Mouse (Mus musculus) cerebellum, adult 2 months (tissue): ENCODE results near the gene Metap2. TPM values are rescaled to one million over a fixed set of nuclear protein-coding genes. Genes with fewer than 3 reads are reported as not detected.

Experiments
- DNase-seq, 2 experiments: peaks; one replicate each; pipeline ENCODE4 v3.0.0; 2021
- H3K27ac ChIP-seq: fragments of 200-500 bp; 2 replicates; pipeline ENCODE4 v1.5.1; 2012; ENCODE audit warnings: low read length, control low read depth, inconsistent platforms; ENCODE audit not compliant: insufficient read depth
- H3K27me3 ChIP-seq: fragments of 200-500 bp; 2 replicates; pipeline ENCODE4 v1.6.1; 2012; ENCODE audit warnings: inconsistent platforms, mild to moderate bottlenecking, low read length, moderate library complexity; ENCODE audit not compliant: control insufficient read depth, insufficient read depth
- H3K4me1 ChIP-seq: fragments of 200-500 bp; 2 replicates; pipeline ENCODE4 v1.6.1; 2011; ENCODE audit warnings: low read length; ENCODE audit not compliant: control insufficient read depth, insufficient read depth
- H3K4me3 ChIP-seq: fragments of 200-500 bp; replicated peaks from 2 replicates; pipeline ENCODE3; 2011; ENCODE audit warnings: mild to moderate bottlenecking, low read depth, low read length, control low read depth; ENCODE audit not compliant: insufficient read depth
- CTCF ChIP-seq: fragments of 200-500 bp; IDR thresholded peaks from 2 replicates; pipeline ENCODE4 v1.5.1; 2011; ENCODE audit warnings: low read depth, mild to moderate bottlenecking, control low read depth, low read length, moderate library complexity, borderline replicate concordance; ENCODE audit not compliant: insufficient read depth
- POLR2A ChIP-seq: fragments of 200-500 bp; IDR thresholded peaks from 2 replicates; pipeline ENCODE4 v1.6.1; 2011; ENCODE audit warnings: low read length, control low read depth, borderline replicate concordance; ENCODE audit not compliant: insufficient read depth
- WGBS: fragments of 180-500 bp; shearing (Covaris S2); methylation state at CpG from one replicate; pipeline ENCODE4 v1.1.7; 2018; 5-methylcytosine and 5-hydroxymethylcytosine counted together
- polyA plus RNA-seq: library from polyadenylated mRNA; depleted of rRNA; stranded (reverse); fragments of >200 nt; gene quantifications from 2 replicates; pipeline ENCODE4 v1.2.3, GENCODE M21; 2012

Gene Metap2
- polyA plus RNA-seq, 1 experiment: 131 TPM

GRCm38 (mm10) chr10:93909015-93909414 lies 12.1 kb upstream of the Metap2 start:
- DNase-seq: no peak
- no peak overlapping the region for H3K4me3 ChIP-seq
- no peaks in the 10 kb centered on the region for H3K4me1 ChIP-seq
- no peaks in the 10 kb centered on the region for H3K27me3 ChIP-seq
- 100% methylated on average over 1 of the region's 1 CpGs for WGBS
- H3K27ac ChIP-seq: no peak overlapping the region
- TF ChIP-seq CTCF (no peak), POLR2A (no peak)

DNA sequence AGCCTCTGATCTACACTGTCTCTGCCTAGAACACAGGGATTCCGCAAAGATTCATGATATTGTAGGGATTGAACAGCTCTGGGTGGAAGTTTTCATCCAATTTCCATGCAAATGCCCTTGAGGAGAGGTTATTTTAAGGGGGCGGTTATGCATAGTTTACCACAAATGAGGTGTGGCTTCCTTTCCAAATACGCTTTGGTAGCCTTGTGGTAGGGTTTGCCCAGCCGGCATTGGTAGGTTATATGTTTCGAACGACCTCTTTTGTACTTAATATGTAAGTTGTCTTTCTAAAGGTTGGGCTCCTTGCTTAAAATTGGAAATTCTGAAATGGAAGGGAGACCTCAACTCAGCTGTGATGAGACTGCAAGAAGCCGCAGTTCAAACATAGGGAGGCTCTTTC lies 11.6 kb upstream of the Metap2 start:
- H3K27me3 ChIP-seq: no peaks in the 10 kb centered on the region
- TF ChIP-seq POLR2A (no peak), CTCF (no peak)
- no peak overlapping the region for H3K4me3 ChIP-seq
- no peak overlapping the region for H3K27ac ChIP-seq
- 96% methylated on average over 7 of the region's 7 CpGs for WGBS
- DNase-seq: no peak
- H3K4me1 ChIP-seq: no peaks in the 10 kb centered on the region

GRCm38 (mm10) chr10:93907376-93907775 lies 10.5 kb upstream of the Metap2 start:
- Histone ChIP-seq H3K27me3 (no peaks in the 10 kb centered on the region), H3K4me3 (no peak overlapping the region), H3K27ac (no peak overlapping the region), H3K4me1 (no peaks in the 10 kb centered on the region)
- TF ChIP-seq POLR2A (no peak), CTCF (no peak)
- WGBS: 70% methylated on average over 10 of the region's 10 CpGs
- DNase-seq: no peak

GRCm38 (mm10) chr10:93899907-93900306 lies 3.0 kb upstream of the Metap2 start:
- H3K27ac ChIP-seq: no peak overlapping the region

DNA sequence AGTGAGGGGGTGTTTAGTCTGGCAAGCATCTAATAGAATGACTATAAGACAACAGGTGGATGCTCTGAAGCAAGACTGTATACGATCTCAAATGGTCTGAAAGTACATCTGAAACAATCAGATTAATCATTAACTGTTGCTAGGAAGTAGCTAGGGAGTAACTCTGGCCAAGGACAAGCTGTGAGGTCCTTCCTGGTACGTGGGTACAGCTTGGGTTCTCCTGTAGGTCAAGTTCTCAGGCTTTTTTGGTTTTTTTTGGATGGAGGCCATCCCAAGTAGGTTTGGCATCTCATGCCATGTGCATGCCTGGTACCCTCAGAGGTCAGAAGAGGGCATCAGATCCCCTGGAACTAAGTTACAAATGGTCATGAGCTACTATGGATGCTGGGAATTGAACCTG lies 2.4 kb upstream of the Metap2 start:
- WGBS: 39% methylated on average over 2 of the region's 2 CpGs
- no peak for TF ChIP-seq CTCF
- no peak for TF ChIP-seq POLR2A
- no peak overlapping the region for H3K27ac ChIP-seq
- DNase-seq: no peak
- H3K27me3 ChIP-seq: no peaks in the 10 kb centered on the region
- no peak overlapping the region for H3K4me3 ChIP-seq
- H3K4me1 ChIP-seq: no peaks in the 10 kb centered on the region

More at GRCm38 (mm10) chr10:93899907-93900306, 3.0 kb upstream of the Metap2 start:
- no peaks in the 10 kb centered on the region for H3K4me1 ChIP-seq
- TF ChIP-seq POLR2A: no peak
- no peak for TF ChIP-seq CTCF
- no peak for DNase-seq
- no peaks in the 10 kb centered on the region for H3K27me3 ChIP-seq
- no peak overlapping the region for H3K4me3 ChIP-seq
- 91% methylated on average over 11 of the region's 11 CpGs for WGBS

DNA sequence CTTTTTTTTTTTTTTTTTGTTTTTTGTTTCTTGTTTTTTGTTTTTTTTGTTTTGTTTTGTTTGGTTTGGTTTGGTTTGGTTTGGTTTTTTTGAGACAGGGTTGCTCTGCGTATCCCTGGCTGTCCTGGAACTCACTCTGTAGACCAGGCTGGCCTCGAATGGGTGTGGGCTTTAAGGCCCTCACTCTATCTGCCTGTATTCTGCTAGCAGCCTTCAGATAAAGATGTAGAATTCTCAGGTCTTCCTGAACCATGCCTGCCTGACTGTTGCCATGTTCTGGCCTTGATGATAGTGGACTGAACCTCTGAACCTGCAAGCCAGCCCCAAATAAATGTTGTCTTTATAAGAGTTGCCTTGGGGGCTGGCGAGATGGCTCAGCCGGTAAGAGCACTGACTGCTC lies 4.3 kb downstream of the Metap2 start:
- 90% methylated on average over 4 of the region's 4 CpGs for WGBS
- no peak for TF ChIP-seq POLR2A
- TF ChIP-seq CTCF: no peak
- Histone ChIP-seq H3K27me3 (no peaks in the 10 kb centered on the region), H3K4me1 (no peaks in the 10 kb centered on the region), H3K4me3 (no peak overlapping the region), H3K27ac (no peak overlapping the region)
- DNase-seq: no peak

DNA sequence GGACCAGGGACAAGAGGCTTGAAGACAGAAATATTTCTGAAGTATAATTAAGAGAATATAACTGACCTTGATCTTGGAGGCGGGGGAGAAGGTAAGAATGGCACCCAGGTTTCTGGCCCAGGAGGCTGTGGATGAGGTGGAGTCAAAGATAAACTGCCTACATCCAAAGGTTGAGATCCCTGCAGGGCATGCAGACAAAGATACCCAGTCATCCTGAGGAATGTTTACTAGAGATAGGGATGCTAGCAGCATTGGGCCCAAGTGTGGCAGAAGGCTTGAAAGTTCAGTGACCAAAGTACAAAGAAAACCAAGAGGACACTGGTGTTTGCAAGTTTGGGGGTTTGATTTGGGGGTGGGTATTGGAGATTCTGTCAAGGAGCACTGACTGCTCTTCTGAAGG lies 5.9 kb downstream of the Metap2 start:
- no peak overlapping the region for H3K27ac ChIP-seq
- H3K4me1 ChIP-seq: no peaks in the 10 kb centered on the region
- H3K4me3 ChIP-seq: no peak overlapping the region
- DNase-seq: no peak
- whole genome bisulfite sequencing: 100% methylated on average over 1 of the region's 1 CpGs
- no peaks in the 10 kb centered on the region for H3K27me3 ChIP-seq
- no peak for TF ChIP-seq POLR2A
- TF ChIP-seq CTCF: no peak

DNA sequence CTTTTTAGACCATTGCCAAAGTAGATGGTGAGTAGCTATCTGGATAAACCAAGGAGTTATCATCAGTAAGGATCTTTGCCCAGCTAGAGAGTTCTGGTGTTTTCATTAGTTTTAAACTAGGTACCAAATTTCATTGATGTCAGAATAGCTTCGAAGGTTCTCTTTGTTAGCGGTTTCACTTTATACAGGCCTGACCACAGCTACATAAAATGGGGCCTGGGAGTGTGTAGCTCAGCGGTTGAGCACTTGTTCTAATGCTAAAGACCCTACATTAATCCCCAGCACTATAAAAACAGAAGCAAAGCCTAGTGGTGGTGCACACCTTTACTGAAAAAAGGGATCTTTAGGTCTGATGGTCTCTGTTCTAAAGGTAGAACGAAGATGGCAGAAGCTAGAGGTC lies 6.3 kb downstream of the Metap2 start:
- no peak for DNase-seq
- Histone ChIP-seq H3K4me1 (no peaks in the 10 kb centered on the region), H3K27ac (no peak overlapping the region), H3K4me3 (no peak overlapping the region), H3K27me3 (no peaks in the 10 kb centered on the region)
- 75% methylated on average over 4 of the region's 4 CpGs for WGBS
- TF ChIP-seq POLR2A: no peak
- TF ChIP-seq CTCF: no peak
